Mouse (Mus musculus): Measurements from ENCODE around the gene Lef1. TPM values are rescaled to one million over a fixed set of nuclear protein-coding genes. Genes with fewer than 3 reads are reported as not detected.
A peak's percentile ranks its signal among the peaks of the same experiment; 100 is the strongest.

Lef1 gene
- polyA plus RNA-seq, 1 experiment from 2014 or later = 0.25 TPM

DNA sequence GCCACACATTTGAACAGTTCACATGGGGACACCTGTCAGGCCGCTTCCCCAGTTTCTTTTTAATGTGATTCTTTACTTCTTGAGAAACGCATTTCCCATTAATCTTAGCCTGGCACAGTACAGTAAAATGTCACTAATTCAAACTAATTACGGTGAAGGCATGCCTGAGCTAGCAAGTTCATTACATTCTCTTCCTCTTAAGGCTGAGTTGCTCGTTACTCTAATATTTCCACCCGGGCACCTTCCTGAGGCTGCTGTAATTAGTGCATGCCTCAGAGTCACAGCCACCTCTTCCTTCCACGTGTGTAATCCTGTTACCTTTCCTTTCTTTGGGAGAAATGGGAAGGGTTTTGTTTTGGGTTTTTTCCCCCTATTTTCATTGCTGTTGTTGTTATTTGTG, 71.9 kb downstream of the Lef1 start:
- no peak overlapping the region for H3K4me2 ChIP-seq (replicated peaks; ENCODE audit: low read depth)
- TF ChIP-seq CTCF (IDR thresholded peaks at IDR 0.05; ENCODE audit: low read depth) = no peak
- ATAC-seq = no peak

DNA sequence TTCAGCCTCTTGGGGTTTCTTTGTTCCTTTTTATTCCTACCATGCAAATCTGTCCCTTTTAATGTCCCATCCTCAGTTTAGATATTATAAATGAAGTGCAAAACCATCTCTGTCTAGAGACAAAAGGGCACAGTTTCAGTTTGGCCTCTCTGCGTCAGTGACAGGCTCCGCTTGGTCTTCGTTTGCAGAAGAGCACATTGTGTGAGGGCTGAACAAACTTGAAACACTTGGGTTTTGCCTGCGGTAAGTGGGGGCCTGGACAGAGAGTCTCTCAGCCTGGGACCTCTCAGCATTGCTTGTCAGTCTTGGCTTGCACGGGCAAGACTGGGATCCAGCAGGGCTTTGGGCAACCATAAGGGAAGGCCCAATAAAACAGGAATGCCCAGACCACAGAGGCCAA, 75.9 kb downstream of the Lef1 start:
- no peaks in the 10 kb centered on the region for H3K27me3 ChIP-seq (replicated peaks; ENCODE audit: control insufficient read depth, insufficient read depth, low read length)
- TF ChIP-seq CTCF (IDR thresholded peaks at IDR 0.05; ENCODE audit: low read depth) = no peak
- no peaks in the 10 kb centered on the region for H3K4me1 ChIP-seq (replicated peaks; ENCODE audit: control insufficient read depth, insufficient read depth, low read length)
- no peak for ATAC-seq
- 66% methylated on average over 5 of the region's 5 CpGs for WGBS
- H3K4me3 ChIP-seq (ENCODE audit: low read depth, low read length) = no peak overlapping the region
- no peak overlapping the region for H3K9ac ChIP-seq (ENCODE audit: low read depth, low read length)
- no peaks in the 10 kb centered on the region for H3K9me3 ChIP-seq (ENCODE audit: control insufficient read depth)
- no peak overlapping the region for H3K4me2 ChIP-seq (replicated peaks; ENCODE audit: low read depth)
- H3K36me3 ChIP-seq (ENCODE audit: control insufficient read depth, insufficient read depth) = no peaks in the 10 kb centered on the region
- H3K27ac ChIP-seq (ENCODE audit: low read depth, low read length) = no peak overlapping the region

More for the DNA sequence above, 71.9 kb downstream of the Lef1 start:
- no peak overlapping the region for H3K27ac ChIP-seq (ENCODE audit: low read depth, low read length)
- no peaks in the 10 kb centered on the region for H3K9me3 ChIP-seq (ENCODE audit: control insufficient read depth)
- no peaks in the 10 kb centered on the region for H3K27me3 ChIP-seq (replicated peaks; ENCODE audit: control insufficient read depth, insufficient read depth, low read length)
- WGBS = 79% methylated on average over 6 of the region's 6 CpGs
- no peaks in the 10 kb centered on the region for H3K36me3 ChIP-seq (ENCODE audit: control insufficient read depth, insufficient read depth)
- H3K4me1 ChIP-seq (replicated peaks; ENCODE audit: control insufficient read depth, insufficient read depth, low read length) = no peaks in the 10 kb centered on the region
- H3K9ac ChIP-seq (ENCODE audit: low read depth, low read length) = no peak overlapping the region
- no peak overlapping the region for H3K4me3 ChIP-seq (ENCODE audit: low read depth, low read length)

DNA sequence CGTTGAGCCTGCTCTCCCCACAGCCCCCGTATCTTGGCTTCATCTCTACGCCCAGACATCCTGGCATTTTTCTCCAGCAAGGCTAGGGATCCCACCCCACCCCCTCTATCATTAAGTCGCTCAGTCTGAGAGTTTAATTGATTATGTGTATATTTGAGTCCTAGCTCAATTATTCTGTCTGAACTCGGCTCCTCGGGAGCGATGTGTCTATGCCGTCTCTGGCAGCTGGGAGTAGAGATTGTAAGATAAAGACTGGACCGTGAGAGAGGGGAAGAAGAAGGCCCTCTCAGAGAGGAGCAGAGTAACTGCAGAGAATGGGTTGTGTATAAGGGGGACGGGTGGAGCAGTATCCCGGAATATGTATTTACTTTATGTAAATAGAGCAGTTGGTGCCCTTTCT, 80.0 kb downstream of the Lef1 start:
- no peaks in the 10 kb centered on the region for H3K36me3 ChIP-seq (ENCODE audit: control insufficient read depth, insufficient read depth)
- TF ChIP-seq CTCF (IDR thresholded peaks at IDR 0.05; ENCODE audit: low read depth) = no peak
- no peaks in the 10 kb centered on the region for H3K4me1 ChIP-seq (replicated peaks; ENCODE audit: control insufficient read depth, insufficient read depth, low read length)
- no peaks in the 10 kb centered on the region for H3K9me3 ChIP-seq (ENCODE audit: control insufficient read depth)
- no peaks in the 10 kb centered on the region for H3K27me3 ChIP-seq (replicated peaks; ENCODE audit: control insufficient read depth, insufficient read depth, low read length)
- H3K4me3 ChIP-seq (ENCODE audit: low read depth, low read length) = no peak overlapping the region
- no peak overlapping the region for H3K9ac ChIP-seq (ENCODE audit: low read depth, low read length)
- WGBS = 35% methylated on average over 11 of the region's 11 CpGs
- H3K27ac ChIP-seq (ENCODE audit: low read depth, low read length) = no peak overlapping the region
- no peak for ATAC-seq
- H3K4me2 ChIP-seq (replicated peaks; ENCODE audit: low read depth) = peak overlapping the region; percentile 22; the same call in 1 of the 2 replicates

DNA sequence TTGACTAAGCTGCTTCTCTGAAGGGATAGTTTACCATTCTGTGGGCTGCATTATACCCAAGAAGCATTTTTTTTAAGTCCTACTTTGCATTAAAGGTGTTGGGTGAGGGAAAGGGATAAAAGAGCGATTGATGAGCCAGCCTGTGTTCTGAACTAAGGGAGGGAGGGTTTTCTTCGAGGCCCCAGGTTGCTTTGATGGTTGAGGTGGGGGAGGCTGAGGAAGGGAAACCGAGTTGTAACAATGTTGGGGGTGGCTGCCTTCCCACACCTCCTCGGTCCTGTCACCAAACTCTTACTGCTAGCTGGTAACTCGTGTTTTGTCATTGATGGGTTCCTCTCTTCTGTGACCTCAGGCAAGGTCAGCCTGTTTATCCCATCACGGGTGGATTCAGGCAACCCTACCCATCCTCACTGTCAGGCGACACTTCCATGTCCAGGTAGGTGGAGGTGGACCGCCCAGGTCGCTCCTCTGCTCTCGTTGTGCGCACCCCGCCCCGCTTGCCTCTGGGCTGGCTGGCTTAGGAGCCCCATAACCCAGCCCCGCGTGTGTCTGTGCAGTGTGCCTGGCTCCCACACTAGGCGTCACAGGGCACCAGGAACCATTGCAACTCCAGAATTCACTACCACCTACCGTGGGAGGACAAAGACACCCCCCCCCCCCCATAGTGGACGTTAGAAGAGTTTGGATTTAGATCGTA, 80.5 kb downstream of the Lef1 start:
- Histone ChIP-seq H3K27ac (ENCODE audit: low read depth, low read length) (no peak overlapping the region), H3K9me3 (ENCODE audit: control insufficient read depth) (no peaks in the 10 kb centered on the region), H3K4me2 (replicated peaks; ENCODE audit: low read depth) (no peak overlapping the region), H3K4me1 (replicated peaks; ENCODE audit: control insufficient read depth, insufficient read depth, low read length) (no peaks in the 10 kb centered on the region), H3K36me3 (ENCODE audit: control insufficient read depth, insufficient read depth) (no peaks in the 10 kb centered on the region), H3K27me3 (replicated peaks; ENCODE audit: control insufficient read depth, insufficient read depth, low read length) (no peaks in the 10 kb centered on the region), H3K4me3 (ENCODE audit: low read depth, low read length) (no peak overlapping the region), H3K9ac (ENCODE audit: low read depth, low read length) (no peak overlapping the region)
- 85% methylated on average over 19 of the region's 19 CpGs for WGBS
- no peak for ATAC-seq
- no peak for TF ChIP-seq CTCF (IDR thresholded peaks at IDR 0.05; ENCODE audit: low read depth)

DNA sequence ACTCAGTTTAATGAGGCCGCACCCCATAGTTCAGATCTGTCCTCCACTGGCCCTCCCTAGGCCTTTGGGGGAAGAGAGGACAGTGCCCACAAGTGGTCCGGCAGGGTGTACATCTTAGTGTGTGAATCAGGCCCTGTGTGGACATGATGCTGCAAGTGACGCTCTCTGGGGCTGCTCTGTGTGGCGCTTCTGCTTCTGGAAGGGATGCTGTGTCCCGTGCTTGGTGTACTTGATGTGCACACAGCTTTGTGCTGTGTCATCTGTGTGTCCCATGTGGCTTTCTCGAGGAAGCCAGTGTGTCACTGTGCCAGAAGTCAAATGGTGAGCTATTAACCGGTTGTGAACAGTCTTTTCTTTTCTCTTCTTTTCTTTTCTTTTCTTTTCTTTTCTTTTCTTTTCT, 81.2 kb downstream of the Lef1 start:
- Histone ChIP-seq H3K9me3 (ENCODE audit: control insufficient read depth) (no peaks in the 10 kb centered on the region), H3K4me1 (replicated peaks; ENCODE audit: control insufficient read depth, insufficient read depth, low read length) (no peaks in the 10 kb centered on the region), H3K27me3 (replicated peaks; ENCODE audit: control insufficient read depth, insufficient read depth, low read length) (no peaks in the 10 kb centered on the region), H3K4me2 (replicated peaks; ENCODE audit: low read depth) (no peak overlapping the region), H3K36me3 (ENCODE audit: control insufficient read depth, insufficient read depth) (no peaks in the 10 kb centered on the region), H3K4me3 (ENCODE audit: low read depth, low read length) (no peak overlapping the region), H3K27ac (ENCODE audit: low read depth, low read length) (no peak overlapping the region), H3K9ac (ENCODE audit: low read depth, low read length) (no peak overlapping the region)
- 87% methylated on average over 7 of the region's 7 CpGs for WGBS
- no peak for ATAC-seq
- no peak for TF ChIP-seq CTCF (IDR thresholded peaks at IDR 0.05; ENCODE audit: low read depth)

DNA sequence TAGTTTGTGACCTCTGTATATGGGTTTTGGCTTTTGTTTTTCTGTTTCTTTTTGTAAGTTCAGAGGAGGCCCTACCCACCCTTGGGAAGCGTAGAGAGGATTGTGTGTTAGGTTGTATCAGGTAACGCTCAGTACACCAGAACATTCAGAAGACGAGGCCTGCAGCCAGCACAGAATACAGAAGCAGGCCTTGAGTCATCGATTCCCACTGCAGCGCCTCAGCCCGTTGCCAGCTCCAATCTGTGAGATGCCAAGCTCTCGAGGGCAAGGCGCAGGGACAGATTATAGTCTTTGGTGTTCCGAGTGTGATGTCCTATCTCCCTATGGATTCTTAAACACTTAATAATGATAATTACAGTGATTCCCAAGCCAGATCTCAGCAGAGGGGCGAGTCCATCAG, 85.8 kb downstream of the Lef1 start:
- Histone ChIP-seq H3K27me3 (replicated peaks; ENCODE audit: control insufficient read depth, insufficient read depth, low read length) (no peaks in the 10 kb centered on the region), H3K9ac (ENCODE audit: low read depth, low read length) (no peak overlapping the region), H3K9me3 (ENCODE audit: control insufficient read depth) (no peaks in the 10 kb centered on the region), H3K36me3 (ENCODE audit: control insufficient read depth, insufficient read depth) (no peaks in the 10 kb centered on the region), H3K4me3 (ENCODE audit: low read depth, low read length) (no peak overlapping the region), H3K27ac (ENCODE audit: low read depth, low read length) (no peak overlapping the region), H3K4me1 (replicated peaks; ENCODE audit: control insufficient read depth, insufficient read depth, low read length) (no peaks in the 10 kb centered on the region), H3K4me2 (replicated peaks; ENCODE audit: low read depth) (no peak overlapping the region)
- 87% methylated on average over 10 of the region's 10 CpGs for WGBS
- no peak for TF ChIP-seq CTCF (IDR thresholded peaks at IDR 0.05; ENCODE audit: low read depth)
- no peak for ATAC-seq
